Mouse (Mus musculus): Measurements from ENCODE around the gene Gm17428.

DNA sequence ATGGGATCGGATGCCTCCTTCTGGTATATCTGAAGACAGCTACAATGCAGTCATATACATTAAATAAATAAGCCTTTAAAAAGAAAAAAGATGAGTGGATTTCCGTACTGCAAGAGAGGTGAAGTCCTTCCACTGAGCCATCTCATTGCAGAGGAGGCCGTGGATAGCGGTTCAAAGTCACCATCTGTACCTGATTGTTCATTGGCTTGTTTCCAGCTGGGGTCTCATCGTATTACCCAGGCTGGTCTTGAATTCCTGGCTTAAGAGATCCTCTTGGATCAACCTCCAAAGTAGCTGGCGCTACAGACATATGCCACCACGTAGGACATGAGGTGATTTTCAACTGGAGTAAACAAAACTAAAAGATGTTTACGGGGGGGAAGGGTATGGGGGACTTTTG is 29.2 kb downstream of the Gm17428 start:
- TF ChIP-seq POLR2A (IDR thresholded peaks at IDR 0.05; ENCODE audit: extremely low read depth, insufficient read depth, low read length) (no peak), CTCF (IDR thresholded peaks at IDR 0.05; ENCODE audit: extremely low read depth, insufficient read depth, low read length) (no peak)

All from cortical plate, adult 2 months (tissue).